Mouse (Mus musculus): ENCODE data around the gene Aars2.

The Aars2 gene

GRCm38 (mm10) chr17:45538394-45538793 is 31.8 kb downstream of the Aars2 start:
- intact Hi-C loops (cut with DNase I): no loop called here

DNA sequence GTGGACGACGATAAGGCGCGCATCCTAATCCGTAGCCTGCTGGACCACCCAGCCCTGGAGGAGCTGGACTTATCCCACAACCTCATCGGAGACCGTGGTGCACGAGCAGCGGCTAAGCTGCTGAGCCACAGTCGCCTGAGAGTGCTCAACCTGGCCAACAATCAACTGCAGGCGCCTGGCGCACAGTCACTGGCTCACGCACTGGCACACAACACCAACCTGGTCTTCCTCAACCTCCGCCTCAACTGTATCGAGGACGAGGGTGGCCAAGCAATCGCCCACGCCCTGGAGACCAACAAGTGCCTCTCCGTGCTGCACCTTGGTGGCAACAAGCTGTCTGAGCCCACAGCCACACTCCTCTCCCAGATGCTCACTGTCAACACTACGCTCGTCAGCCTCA is 33.0 kb downstream of the Aars2 start:
- intact Hi-C loops (cut with DNase I): no loop called here

- intact Hi-C loops (cut with DNase I): no loop called here
Observed at GRCm38 (mm10) chr17:45542129-45542528, 35.5 kb downstream of the Aars2 start.

GRCm38 (mm10) chr17:45542705-45543104 is 36.1 kb downstream of the Aars2 start:
- intact Hi-C loops (cut with DNase I): no loop called here

DNA sequence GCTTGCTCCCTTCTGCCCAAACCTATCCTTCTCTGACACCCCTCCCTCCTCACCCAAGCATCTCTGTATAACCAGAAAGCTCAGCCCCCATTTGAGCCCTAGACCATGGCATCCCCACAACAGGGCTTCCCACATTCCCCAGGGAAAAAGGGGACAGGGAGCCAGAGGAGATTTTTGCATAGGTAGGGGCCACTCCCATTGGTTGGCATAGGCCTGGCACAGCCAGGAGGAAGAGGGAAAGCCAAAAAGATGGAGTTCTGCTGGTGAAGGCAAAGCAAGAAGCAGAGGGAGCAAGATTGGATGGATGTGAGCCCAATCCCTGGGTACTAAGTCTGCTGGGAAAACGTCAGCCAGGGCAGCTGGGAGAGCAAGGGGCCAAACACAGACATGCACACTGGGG is 36.5 kb downstream of the Aars2 start:
- intact Hi-C loops (cut with DNase I): no loop called here

DNA sequence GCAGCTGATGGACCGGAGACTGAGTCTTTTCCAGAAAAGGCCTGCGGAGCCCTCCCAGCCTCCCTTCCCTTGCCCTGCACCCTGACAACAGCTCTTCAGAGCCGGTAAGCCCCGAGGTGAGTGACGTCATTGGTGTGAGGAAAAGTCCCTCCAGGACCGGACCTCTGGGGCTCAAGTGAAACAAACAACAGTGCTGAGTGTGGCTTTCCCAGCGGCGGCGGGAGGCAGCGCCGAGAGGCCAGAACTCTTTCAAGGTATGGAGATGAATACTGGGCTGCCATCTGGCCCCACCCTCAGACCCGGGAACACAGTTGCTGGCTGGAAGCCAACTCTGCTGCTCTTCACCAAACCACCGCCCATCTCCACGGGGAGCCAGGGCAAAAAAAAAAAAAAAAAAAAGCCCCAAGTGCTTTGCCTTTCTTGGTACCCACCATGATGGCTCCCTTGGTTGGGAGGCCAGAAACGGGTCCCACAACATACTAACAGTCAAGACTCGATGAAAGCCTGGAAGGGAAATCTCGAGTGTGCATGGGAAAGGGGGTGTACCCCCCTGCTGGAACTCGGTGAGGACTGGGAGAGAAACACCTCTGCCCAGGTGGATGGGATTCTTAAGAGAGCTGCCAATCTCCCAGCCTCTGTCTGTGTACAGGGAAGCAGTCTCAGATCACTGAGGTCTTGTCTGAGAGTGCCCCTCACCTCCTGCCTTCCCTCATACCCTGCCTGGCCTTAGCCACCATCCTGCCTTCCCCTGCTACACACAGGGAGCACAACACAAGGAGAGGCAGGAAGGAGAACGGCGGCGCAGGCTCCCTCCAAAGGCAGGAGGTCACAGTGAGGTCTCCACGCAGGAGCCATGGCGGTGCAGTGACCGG is 37.6 kb downstream of the Aars2 start:
- intact Hi-C loops (cut with DNase I): no loop called here

DNA sequence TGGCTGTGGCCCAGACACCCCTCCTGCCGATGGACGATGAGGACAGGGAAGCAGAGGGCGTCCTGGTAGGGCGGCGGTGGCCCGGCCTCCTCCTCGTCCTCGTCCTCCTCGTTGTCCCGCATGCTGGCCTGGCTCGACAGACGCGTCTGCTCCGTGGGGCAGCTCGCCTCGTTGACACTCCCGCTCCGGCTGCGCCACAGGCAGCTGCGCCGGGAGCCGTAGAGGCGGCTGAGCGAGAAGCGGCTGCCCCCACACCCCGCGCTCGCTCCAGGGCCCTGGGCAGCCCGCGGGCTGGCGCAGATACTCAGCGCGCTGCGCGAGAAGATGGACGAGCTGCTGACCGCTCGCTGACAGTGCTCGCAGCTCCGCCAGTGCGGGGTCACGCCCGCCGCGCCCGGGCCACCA is 38.2 kb downstream of the Aars2 start:
- intact Hi-C loops (cut with DNase I): no loop called here

- intact Hi-C loops (cut with DNase I): no loop called here
Observed at GRCm38 (mm10) chr17:45545278-45545961, 38.8 kb downstream of the Aars2 start.

DNA sequence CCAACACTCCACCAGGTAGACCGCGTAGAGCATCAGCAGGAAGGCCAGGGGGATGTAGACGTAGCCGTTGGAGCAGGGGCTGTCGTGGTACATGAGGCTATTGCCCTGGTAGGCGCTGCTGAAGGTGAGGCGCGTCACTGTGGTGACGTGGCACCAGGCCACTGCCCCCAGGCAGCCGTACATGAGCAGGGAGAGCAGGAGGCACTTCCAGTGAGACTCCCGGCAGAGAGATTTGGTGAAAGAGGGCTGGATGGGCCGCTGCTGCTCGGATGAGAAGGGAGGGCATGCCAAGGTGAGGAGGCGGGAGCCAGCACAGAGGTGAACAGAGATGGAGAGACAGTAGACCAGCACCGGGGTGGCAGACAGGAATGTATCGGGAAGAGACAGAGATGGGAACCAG is 40.3 kb downstream of the Aars2 start:
- intact Hi-C loops (cut with DNase I): no loop called here

DNA sequence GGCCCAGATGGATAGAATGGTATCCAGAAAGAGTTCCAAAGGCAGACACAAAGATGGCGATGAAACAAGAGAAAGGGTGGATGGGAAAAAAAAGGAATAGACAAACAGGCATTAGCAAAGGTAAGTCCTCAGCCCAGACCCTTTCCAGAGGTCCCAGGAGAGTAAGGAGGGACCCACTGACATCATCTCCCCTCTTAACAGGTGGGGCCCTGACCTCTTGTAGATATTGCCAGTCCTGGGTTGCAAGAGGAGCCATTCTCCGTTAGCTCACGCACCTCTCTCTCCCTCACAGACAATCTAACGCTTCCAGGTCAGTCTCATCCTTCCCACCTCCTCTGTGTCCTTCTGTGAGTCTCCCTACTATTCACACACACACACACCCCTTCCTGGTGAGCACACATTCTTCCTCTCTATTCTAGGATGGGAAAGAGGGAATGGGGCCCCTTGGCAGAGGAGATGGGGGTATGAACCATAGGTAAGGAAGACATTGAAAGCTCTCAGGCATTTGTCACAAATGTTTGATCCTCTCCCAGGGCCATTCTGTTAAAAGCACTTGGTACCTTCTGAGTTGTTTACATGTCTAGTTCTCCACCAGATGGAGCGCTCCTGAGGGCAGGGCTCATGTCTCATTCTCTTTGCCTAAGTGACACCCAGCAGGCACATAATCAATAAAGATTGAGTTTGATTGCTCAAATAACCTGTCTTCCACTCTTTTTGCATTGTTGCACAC is 41.0 kb downstream of the Aars2 start:
- intact Hi-C loops (cut with DNase I): no loop called here

DNA sequence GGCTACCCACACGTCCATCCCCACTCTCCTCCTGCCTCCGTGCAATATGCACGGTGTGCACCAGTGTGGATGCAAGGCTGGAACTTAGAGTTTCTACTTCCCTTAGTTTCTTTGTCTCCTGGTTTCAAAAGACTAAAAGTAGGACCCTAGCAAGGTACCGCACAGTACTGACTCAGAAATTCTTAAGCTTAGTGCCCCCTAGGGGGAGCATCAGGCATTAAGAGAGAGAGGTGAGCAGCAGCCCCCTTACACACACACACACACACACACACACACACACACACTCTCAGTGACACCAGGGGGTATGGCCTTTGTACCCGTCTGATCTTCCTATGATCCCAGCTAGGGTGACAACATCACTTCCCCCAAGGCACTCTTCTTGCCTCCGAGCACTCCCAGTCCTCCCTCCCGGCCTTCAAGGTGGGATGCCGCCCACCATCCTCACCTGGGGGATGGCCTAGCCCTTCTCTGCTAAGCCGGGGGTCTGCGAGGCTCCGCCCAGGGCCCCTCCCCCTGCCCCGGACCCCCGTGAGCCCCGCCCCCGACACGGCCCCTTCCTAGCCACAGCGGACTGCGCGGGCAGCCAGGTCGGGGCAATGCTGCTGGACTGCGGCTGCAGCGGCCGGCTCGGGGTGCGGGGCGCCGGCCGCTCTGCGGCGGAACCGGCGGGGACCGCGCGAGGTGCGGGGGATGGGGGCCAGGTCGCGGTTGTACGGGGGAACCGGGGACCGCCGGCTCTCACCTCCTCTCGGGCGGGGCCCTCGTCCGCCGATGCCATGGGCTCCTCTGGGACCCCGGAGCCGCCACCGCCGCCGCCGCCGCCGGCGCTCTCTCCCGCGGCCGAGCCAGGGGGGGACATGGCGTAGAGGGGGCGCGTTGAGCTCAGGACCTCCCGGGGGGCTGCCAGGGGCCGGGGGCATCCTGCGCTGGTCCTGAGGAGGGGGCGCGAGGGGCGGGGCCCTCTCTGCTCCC is 42.2 kb downstream of the Aars2 start:
- intact Hi-C loops (cut with DNase I): no loop called here

DNA sequence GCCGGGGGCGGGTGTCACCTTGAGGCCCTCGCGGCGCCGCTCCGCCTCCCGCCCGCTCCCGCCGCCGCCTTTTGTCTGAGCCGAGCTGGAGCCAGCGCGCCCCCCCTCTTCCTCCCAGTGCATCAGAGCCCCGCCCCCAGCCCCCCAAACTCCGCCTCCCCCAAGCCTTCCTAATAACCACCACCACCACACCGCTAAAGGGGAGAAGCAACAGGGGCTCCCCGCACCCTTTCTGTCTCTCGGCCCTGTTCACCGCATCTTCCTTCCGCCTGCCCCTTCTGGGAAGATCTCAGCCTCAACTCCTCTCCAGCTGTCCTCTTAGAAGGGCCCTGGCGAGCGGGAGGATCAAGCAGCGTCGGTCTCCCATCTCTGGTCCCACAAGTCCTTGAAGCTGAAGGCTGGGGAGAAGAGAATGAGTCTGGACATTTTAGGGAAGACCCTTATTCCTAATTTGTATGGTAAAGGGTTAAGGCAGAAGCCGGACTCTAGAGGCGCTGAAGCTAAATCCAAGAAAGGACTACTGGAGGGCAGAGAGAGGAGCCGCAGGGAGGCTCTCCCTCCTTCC is 43.1 kb downstream of the Aars2 start, which contains the start of gene Tmem151b:
Gene Tmem151b (minus strand): TSS at position 61 of the 565 bp plus-strand sequence.
- intact Hi-C loops (cut with DNase I): loop anchor here (1.0 to 5.0 kb wide), 2 partner anchors 32 to 71 kb away; no protein-coding TSS in a partner anchor

DNA sequence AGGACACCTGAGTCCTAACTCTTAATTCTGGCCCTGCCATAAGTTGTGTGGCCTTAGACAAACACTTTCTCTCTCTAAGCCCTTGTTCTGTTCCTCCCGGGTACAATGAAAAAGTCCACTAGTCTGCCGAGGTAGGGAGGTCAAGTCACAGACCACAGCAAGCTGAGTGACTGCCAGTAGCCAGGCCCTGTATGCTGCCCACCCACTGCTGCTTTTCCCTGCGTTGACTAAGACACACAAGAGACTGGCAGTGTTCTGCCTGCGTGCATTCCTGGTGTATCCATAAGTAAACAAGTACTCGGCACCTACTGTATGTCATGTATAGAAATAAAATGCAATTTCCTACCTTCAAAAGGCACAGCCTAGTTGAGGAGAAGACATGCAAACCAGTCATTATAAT is 43.6 kb downstream of the Aars2 start:
- intact Hi-C loops (cut with DNase I): loop anchor here (1.0 to 5.0 kb wide), 2 partner anchors 33 to 72 kb away; no protein-coding TSS in a partner anchor

- intact Hi-C loops (cut with DNase I): loop anchor here (5.0 kb wide), 1 partner anchor 34 kb away; no protein-coding TSS in a partner anchor
Observed at GRCm38 (mm10) chr17:45551249-45551796, 44.7 kb downstream of the Aars2 start.

DNA sequence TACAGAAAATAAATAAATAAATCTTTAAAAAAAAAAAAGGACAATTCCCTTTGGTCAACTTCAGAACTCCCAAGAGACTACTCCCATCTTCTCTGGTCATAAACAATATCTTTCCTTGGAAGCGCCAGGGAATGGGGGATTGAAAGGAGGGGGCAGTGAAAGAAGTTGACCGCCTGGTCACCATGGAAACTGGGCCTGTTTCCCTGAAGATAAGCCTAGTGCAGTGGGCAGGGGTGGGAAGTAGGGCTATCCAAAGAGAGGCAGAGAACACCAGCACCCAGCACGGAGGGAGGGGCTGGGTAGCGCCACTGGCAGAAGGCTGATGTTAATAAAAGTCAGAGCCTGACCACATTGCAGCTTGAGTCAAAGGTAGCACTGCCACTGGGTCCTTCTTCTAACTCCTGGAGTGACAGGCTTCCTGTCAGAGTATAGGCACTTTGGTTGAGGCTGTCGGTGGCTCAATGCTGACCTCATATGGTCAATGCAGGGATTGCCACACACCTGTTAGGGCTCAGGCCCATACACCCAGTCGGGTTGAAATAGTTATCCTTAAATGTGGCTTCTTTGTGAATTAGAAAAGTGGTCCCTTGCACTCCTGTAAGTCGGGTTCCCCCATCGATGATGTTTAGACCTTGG is 45.3 kb downstream of the Aars2 start:
- intact Hi-C loops (cut with DNase I): loop anchor here (5.0 kb wide), 1 partner anchor 35 kb away; no protein-coding TSS in a partner anchor

GRCm38 (mm10) chr17:45553065-45553464 is 46.4 kb downstream of the Aars2 start:
- intact Hi-C loops (cut with DNase I): loop anchor here (5.0 kb wide), 1 partner anchor 36 kb away; no protein-coding TSS in a partner anchor

DNA sequence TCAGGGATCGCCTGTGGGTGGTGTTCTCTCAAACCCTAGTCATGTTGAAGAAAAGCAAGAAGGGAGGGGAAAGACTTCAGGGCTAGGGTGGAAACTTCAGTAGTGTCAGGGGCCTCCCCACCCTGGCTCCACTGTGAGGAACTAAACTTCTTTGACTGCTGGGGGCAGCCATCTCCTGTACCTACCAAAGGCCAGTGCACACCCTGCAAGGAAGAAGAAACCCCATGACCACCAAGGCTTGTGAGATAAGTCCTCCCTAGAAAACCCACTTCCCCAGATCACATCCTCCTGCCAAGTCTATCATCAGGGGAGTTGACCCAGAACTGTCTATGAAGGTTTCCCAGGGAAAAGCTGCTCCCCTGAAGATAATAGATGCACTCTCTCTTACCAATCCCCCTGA is 47.8 kb downstream of the Aars2 start:
- intact Hi-C loops (cut with DNase I): loop anchor here (5.0 kb wide), 1 partner anchor 37 kb away; no protein-coding TSS in a partner anchor

DNA sequence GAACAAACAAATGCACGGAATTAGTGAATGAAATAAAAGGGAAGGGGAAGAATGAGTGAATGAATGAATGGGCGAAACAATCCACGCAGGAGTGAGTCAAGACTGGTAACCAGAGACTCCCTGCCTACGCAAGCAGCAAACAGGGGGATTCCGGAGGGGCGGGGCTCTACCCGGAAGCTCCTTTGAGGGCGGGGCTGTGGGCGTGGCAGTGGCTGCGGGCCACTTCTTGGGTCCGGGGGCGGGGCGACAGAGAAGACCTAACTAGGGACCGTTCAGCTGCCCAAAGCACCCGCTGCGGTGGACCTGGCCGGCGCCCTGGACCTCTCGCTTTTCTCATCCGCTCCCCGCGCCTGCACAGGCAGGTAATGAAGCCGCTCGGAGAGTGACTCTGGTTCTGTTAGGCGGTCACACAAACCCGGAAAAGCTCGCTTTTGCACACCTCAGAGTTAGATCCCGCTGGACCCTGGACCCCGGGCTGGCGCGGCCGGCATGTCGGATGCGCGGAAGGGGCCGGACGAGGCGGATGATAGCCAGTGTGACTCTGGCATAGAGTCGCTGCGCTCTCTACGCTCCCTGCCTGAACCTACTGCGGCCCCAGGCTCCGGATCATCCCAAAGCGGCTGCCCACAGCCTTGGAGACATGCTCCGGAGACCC is 48.9 kb downstream of the Aars2 start, which contains the start of gene Nfkbie:
Gene Nfkbie (plus strand): TSS at position 252 of the 655 bp plus-strand sequence.
- intact Hi-C loops (cut with DNase I): no loop called here

Data from adrenal gland (tissue).